Mouse (Mus musculus) heart, adult 9 months (tissue): ENCODE results near the gene Nfkb1.

Source experiments
- DNase-seq, 2 experiments: peaks; one replicate each; pipeline ENCODE4 v3.0.0; 2022; ENCODE audit warnings: low spot score in 2 of 2

Gene Nfkb1

GRCm38 (mm10) chr3:135699523-135700264 is 8.3 kb upstream of the Nfkb1 start:
- peak in 1 of 2 experiments; percentile 40 for DNase-seq

- no peak for DNase-seq
These were observed 7.2 kb upstream of the Nfkb1 start for GRCm38 (mm10) chr3:135698466-135698975.

GRCm38 (mm10) chr3:135696262-135696661 is 4.9 kb upstream of the Nfkb1 start:
- no peak for DNase-seq

GRCm38 (mm10) chr3:135692999-135693398 is 1.7 kb upstream of the Nfkb1 start:
- no peak for DNase-seq

DNA sequence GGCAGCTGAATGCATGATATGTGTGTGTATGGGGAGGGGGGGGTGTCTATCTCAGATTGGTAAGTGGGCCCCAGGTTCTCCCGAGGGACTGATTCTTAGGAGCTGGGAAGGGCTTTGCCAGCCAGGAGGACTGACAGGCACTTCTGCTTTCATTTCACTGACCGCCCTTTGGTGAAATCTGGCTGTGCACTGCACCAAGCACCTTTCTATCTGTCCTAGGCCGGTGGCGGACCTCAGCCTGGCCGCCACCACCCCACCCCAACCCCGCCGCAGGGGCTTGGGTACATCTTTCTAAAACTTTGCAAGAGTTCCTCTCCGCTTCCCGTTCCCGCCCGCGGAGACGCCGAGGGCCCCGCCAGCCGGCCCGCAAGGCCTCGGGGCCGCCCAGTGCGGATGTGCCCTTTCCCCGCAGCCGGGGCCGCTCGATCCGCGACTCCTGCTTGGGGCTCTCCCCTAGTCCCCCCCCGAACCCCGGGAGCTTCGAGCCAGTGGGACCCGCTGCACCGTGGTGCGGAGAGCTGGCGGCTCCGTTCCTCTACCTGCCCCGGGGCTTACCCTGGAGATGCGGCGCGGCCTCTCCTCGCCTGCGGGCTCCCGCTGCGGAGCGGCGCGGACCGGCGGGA is 668 bp downstream of the Nfkb1 start:
- DNase-seq, result peak; percentile 48 to 53

GRCm38 (mm10) chr3:135689773-135690567 is 1.4 kb downstream of the Nfkb1 start:
- DNase-seq, result no peak

DNA sequence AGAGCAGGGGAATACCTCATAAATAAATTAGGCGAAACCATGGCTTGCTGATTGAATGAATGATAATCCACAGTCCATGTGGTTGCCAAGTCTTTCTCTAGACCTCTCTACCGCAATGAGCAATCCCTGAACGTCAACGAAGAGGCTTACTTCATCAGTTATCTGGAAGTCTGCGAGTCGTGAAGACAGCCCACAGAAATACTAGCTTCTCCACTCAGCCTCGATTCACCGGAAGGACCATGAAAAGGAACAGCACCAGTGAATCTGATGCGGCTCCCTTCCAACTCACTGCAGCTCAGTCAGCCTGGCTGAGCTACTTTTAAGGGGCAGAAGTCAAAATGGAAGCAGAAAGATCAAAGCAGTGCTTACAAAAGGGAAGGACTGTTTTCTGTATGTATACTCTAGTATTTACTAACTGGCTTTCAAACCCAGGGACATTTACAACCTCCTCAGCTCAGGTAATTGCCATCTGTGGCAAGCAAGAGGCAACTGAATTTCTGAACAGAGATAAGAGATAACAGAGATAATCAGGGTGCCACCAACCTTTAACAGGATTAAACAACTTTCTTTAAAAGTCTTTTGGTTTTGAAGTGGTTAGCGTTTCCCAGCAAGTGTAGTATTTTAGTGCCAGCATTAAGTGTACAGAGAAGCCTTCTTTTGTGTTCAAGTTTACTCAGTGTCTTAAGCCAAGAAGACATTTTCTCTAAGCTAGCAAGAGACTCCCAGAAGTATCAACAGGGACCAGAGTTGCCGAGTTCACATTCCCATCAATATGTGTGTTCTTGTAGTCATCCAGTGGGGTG is 2.2 kb downstream of the Nfkb1 start:
- no peak for DNase-seq

DNA sequence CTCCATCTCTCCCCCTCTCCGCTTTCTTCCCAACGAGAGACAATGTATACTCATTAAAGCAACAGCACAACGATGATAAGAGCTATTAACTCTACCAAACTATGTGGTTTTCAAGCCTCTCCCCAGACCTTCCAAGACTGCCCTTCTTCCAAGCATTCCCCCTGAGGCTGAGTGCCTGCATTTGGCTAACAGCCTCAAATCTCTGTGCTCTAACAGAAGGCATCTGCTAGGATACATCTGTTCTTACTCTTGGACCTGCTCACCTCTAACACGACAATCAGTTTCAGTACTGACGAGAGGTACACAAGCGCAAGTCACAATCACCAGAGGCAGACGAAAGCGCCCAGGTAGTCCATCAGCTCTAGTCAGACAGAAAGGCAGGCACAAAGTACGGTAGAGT is 3.4 kb downstream of the Nfkb1 start:
- no peak for DNase-seq

DNA sequence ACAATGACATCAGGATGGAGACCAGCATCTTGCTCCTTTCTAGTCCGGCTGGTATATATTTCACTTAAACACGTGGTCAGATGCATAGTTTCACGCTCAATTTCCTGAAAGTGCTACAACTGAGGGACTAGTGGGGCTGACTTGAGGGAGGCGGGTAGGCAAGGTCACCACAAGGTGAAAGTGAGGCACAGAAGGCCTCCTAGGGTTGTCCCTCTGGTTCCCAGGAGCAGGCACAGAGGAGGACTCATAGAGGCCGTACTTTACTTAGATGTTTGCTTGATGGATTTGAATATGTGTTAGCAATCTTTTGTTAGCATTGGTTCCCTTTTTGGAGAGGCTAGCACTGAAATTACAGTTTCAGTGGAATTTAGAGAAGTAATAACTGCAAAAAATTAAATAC is 4.9 kb downstream of the Nfkb1 start:
- DNase-seq, result no peak

DNA sequence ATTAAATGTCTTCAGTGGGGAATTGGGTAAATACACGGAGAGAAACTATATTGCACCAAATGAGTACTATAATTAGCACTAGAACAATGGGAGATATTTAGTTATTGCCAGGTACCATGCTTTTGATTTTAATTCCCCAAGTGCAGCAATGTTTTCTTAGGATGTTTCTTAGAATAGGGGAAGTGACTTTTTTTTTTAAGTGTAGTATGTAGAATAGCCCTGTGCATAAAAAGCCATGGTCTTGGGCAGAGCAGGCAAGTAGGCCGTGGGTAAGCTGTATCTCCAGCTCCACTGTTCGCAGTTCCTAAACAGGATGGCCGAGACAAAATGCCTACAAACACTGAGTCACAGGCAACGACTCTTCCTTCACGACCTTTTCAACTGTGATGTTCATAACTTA is 8.1 kb downstream of the Nfkb1 start:
- DNase-seq, result no peak

DNA sequence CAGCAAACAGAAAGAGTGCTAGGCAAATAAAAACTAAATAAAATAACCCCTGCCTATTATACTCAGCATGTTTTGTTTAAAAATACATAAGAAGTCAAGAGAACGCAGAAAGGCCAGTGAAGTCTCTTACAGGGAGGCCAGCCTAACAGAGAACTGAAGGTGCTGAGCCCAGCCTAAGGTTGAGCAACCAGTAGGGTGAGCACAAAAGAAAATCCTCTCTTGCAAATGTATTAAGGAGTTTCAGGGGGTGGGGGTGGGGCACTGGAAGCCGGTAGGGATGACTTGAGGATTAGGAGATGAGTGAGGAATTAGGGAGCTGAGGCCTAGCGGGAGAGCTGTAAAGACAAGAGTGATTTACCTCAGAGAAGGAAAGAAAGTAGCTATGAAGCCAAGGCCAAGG is 9.1 kb downstream of the Nfkb1 start:
- no peak for DNase-seq

GRCm38 (mm10) chr3:135681272-135681783 is 10.0 kb downstream of the Nfkb1 start:
- DNase-seq, result no peak

DNA sequence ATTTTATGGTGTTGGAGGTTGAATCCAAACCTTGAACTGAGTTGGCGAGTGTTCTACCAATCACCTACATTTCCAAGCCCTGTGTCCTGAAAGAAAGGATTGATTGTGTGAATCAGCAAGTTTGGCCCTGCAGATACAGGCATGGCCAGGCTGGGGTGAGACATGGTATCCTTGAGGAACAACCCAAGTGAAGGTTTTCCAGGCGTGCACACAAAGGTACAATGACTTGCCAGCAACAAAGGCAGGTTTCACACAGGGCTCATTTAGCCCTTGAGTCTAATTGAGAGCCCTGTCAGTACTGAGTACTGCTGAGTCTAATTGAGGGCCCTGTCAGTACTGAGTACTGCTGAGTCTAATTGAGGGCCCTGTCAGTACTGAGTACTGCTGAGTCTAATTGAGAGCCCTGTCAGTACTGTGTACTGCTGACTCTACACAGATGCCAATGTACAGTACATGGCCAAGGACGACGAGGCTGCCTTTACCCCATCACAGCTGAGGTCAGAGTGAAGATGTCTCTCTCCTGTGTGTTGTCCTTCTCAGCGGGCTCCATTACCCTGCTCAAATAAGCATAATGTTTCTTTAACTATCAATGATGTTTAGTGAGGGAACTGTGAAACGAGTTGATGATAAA is 11.0 kb downstream of the Nfkb1 start:
- DNase-seq, result no peak

DNA sequence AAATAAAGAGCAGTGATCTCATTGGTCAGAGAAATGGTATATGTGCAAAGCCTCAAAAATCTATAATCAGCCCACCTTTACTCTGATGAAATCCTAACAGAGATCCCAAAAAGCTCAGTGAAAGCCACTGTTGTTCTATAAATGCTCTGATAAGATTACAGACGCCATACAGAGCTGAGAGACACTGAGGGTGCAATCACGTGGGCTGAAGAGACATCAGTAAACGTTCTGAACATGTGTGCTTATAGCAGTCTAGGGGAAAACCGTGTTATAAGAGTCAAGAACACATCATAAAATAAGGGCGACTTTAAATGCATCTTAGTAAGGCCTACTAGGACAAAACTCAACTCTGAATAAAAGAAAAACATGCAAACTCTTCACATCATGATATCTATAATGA is 14.3 kb downstream of the Nfkb1 start:
- DNase-seq, result no peak

GRCm38 (mm10) chr3:135676364-135676763 is 15.0 kb downstream of the Nfkb1 start:
- DNase-seq, result no peak

DNA sequence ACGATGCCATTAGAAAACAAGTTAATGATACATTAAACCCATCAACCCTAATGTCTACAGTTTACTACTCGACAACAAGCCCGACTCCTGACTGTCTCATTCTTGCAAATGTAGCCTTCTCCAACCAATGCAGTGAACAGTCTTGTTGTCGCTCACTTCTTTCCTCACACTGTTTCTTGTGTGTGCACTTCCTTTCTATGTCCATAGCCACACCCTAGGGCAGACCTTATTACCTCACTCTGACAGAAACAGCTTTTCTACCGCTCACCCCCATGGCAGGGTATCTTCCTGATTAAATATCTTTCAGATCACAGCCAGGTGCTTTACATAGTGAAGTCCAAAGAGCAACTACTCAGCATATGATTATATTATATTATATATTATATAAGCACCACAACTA is 15.9 kb downstream of the Nfkb1 start:
- DNase-seq, result no peak

DNA sequence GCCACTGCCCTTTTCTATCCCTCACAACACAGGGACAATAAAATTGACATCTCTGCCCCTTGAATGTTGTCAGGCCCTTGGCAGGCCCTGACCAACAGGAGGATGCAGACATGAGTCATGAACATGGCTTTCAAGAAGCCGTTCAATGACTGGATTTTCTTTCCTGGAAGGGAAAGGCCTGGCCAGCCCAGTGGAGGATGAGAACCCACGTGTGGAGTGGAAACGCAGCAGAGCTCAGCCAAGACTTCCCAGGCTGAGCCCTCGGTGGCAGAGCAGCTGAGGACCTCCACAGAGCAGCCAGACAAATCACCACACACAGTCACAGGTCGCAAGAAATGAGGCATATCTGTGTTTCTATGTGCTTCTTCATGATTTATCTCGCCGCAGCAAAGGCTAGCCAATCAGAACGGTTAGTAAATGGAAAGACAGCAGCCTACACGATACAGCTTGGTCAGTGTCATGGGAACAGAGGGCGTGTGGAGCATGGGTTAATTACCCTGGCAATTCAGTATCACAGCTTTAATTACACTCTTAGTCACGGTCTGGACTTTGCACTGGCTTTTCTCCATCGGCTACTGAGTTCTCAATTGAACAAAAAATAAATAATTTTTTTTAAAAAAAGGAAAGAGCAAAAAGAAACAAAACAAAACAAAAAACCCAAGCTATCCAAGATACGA is 16.5 kb downstream of the Nfkb1 start:
- peak; percentile 34 to 39 for DNase-seq

DNA sequence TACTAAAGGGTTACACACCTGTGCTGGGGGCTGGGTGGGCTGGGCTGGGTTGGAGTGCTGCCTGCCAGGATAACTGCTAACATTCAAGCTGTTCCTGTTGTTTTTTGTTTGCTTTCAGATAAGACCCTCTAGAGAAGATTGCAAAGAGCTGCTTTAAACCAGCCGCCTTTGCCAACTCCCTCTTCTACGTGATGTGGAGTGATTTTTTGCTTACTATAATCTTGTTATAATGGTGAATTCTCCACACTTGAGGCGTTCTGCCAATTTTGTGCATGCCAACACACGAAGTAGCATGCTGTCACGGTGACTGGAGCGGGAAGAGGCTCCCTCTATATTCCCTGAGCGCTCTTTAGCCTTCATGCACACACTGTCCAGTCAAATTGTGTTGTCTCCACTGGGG is 17.7 kb downstream of the Nfkb1 start:
- no peak for DNase-seq

GRCm38 (mm10) chr3:135673041-135673440 is 18.3 kb downstream of the Nfkb1 start:
- DNase-seq, result no peak

- no peak for DNase-seq
These were observed 19.2 kb downstream of the Nfkb1 start for GRCm38 (mm10) chr3:135672135-135672534.
